Mouse (Mus musculus) liver, embryonic 12.5 days (tissue): Measurements from ENCODE around the gene Nckap1l. TPM values are rescaled to one million over a fixed set of nuclear protein-coding genes. Genes with fewer than 3 reads are reported as not detected.

ENCODE experiments used
- polyA plus RNA-seq: library from polyadenylated mRNA; unstranded; fragments of >200 nt; fragmentation: Nextera tagmentation; extraction: Ambion mirVana; gene quantifications from 2 replicates; pipeline ENCODE4 v1.2.1, GENCODE M21; 2016

Gene Nckap1l
- polyA plus RNA-seq, 1 experiment from 2014 or later, result 9.1 TPM

Other genes with a start within 250 kb of the Nckap1l start
- 84.2 and 84.5 TPM in 2 replicates for gene Cbx5, start 214.0 kb upstream of the Nckap1l start, polyA plus RNA-seq
- gene Hnrnpa1, start 213.4 kb upstream of the Nckap1l start, polyA plus RNA-seq, result 584 and 591 TPM in 2 replicates
- 168 TPM in 2 replicates for gene Nfe2, start 195.4 kb upstream of the Nckap1l start, polyA plus RNA-seq
- 246 and 250 TPM in 2 replicates for gene Copz1, start 181.1 kb upstream of the Nckap1l start, polyA plus RNA-seq
- 0.75 and 0.78 TPM in 2 replicates for gene Gpr84, start 143.2 kb upstream of the Nckap1l start, polyA plus RNA-seq
- gene Zfp385a, start 113.7 kb upstream of the Nckap1l start, polyA plus RNA-seq, result 7.7 and 8.2 TPM in 2 replicates
- gene Itga5, start 87.0 kb upstream of the Nckap1l start, polyA plus RNA-seq, result 21.8 and 23.2 TPM in 2 replicates
- not detected in 2 replicates for gene Gtsf1, start 23.3 kb upstream of the Nckap1l start, polyA plus RNA-seq
- gene Gtsf2, start 5.3 kb upstream of the Nckap1l start, polyA plus RNA-seq, result not detected in 2 replicates
- gene Pde1b, start 49.2 kb downstream of the Nckap1l start, polyA plus RNA-seq, result 0.30 and 0.36 TPM in 2 replicates
- gene Ppp1r1a, start 84.2 kb downstream of the Nckap1l start, polyA plus RNA-seq, result 0.56 and 0.67 TPM in 2 replicates
- not detected in 2 replicates for gene Glycam1, start 111.3 kb downstream of the Nckap1l start, polyA plus RNA-seq